Comparison of ENCODE assay signal across 22 mouse cellular contexts in genomic region chr3:82181500-82181899, GRCm38 (mm10). TPM values are rescaled to one million over a fixed set of nuclear protein-coding genes. Genes with fewer than 3 reads are reported as not detected.
DNase-seq lines count a peak whose midpoint lies in the region; ATAC-seq and TF ChIP-seq lines count a peak whose summit lies in the region.
"Had no signal": no experiment of that assay in that cellular context is flagged by ENCODE, and none has a peak within 500 bp of the region (broad histone marks: within the 10 kb centered on the region; RNA-seq: fewer than 3 reads in every experiment).

No protein-coding gene starts in this region.

- no peak overlapping the region for H3K9ac ChIP-seq in lung, embryonic 15.5 days
- H3K9ac ChIP-seq in lung, postnatal 0 days (replicated peaks; ENCODE audit: low read depth), result no peak overlapping the region
- no peak overlapping the region for H3K9ac ChIP-seq in stomach, embryonic 14.5 days (replicated peaks; ENCODE audit: low read depth, low read length)
- H3K9ac ChIP-seq in stomach, postnatal 0 days (ENCODE audit: low read length), result no peak overlapping the region
- H3K9ac ChIP-seq: embryonic facial prominence, embryonic 13.5 days; embryonic facial prominence, embryonic 15.5 days; forebrain, embryonic 12.5 days had no signal

- no peaks in the 10 kb centered on the region for H3K36me3 ChIP-seq in lung, embryonic 15.5 days
- H3K36me3 ChIP-seq in lung, postnatal 0 days (ENCODE audit: insufficient read depth, low read length), result no peaks in the 10 kb centered on the region
- H3K36me3 ChIP-seq in stomach, embryonic 14.5 days (ENCODE audit: control insufficient read depth, insufficient read depth, low read length), result no peaks in the 10 kb centered on the region
- no peaks in the 10 kb centered on the region for H3K36me3 ChIP-seq in stomach, postnatal 0 days (ENCODE audit: control insufficient read depth, insufficient read depth, low read length)
- H3K36me3 ChIP-seq: embryonic facial prominence, embryonic 13.5 days; embryonic facial prominence, embryonic 15.5 days; forebrain, embryonic 10.5 days; forebrain, embryonic 12.5 days had no signal

- no peak overlapping the region for H3K4me2 ChIP-seq in lung, embryonic 15.5 days
- no peak overlapping the region for H3K4me2 ChIP-seq in lung, postnatal 0 days (replicated peaks; ENCODE audit: low read depth, low read length)
- H3K4me2 ChIP-seq in stomach, embryonic 14.5 days (replicated peaks; ENCODE audit: low read depth, low read length), result no peak overlapping the region
- no peak overlapping the region for H3K4me2 ChIP-seq in stomach, postnatal 0 days (replicated peaks; ENCODE audit: low read depth)
- H3K4me2 ChIP-seq: embryonic facial prominence, embryonic 13.5 days; embryonic facial prominence, embryonic 15.5 days; forebrain, embryonic 12.5 days had no signal

- DNase-seq in lung, adult 18-20 months, result no peak
- DNase-seq in lung, postnatal 0 days (ENCODE audit: low spot score), result no peak
- no peak for DNase-seq in lung, postnatal 10 days
- DNase-seq in stomach, postnatal 0 days (ENCODE audit: low spot score), result no peak
- DNase-seq: adrenal gland, adult 2 months; adrenal gland, postnatal 25 days; cerebellum, adult 11 months; cerebellum, adult 18-20 months; cerebellum, adult 8-10 months; cerebellum, adult 9-11 months; cerebellum, postnatal 14 days; cerebellum, postnatal 36 days; embryo, embryonic 11 days had no signal

- H3K4me1 ChIP-seq in lung, embryonic 15.5 days, result peaks cover 10% of the 10 kb centered on the region; the same call in 1 of the 2 replicates
- no peaks in the 10 kb centered on the region for H3K4me1 ChIP-seq in lung, postnatal 0 days (ENCODE audit: insufficient read depth, low read depth, low read length)
- H3K4me1 ChIP-seq in stomach, embryonic 14.5 days (ENCODE audit: control insufficient read depth, insufficient read depth, low read length), result no peaks in the 10 kb centered on the region
- H3K4me1 ChIP-seq in stomach, postnatal 0 days (replicated peaks; ENCODE audit: control insufficient read depth, insufficient read depth), result no peaks in the 10 kb centered on the region
- H3K4me1 ChIP-seq: embryonic facial prominence, embryonic 13.5 days; embryonic facial prominence, embryonic 15.5 days; forebrain, embryonic 10.5 days; forebrain, embryonic 12.5 days had no signal

- no peaks in the 10 kb centered on the region for H3K9me3 ChIP-seq in lung, embryonic 15.5 days
- no peaks in the 10 kb centered on the region for H3K9me3 ChIP-seq in lung, postnatal 0 days (ENCODE audit: low read length)
- H3K9me3 ChIP-seq in stomach, embryonic 14.5 days (ENCODE audit: control insufficient read depth, low read depth, low read length), result no peaks in the 10 kb centered on the region
- H3K9me3 ChIP-seq in stomach, postnatal 0 days (ENCODE audit: control insufficient read depth, low read length), result no peaks in the 10 kb centered on the region
- H3K9me3 ChIP-seq: embryonic facial prominence, embryonic 13.5 days; embryonic facial prominence, embryonic 15.5 days; forebrain, embryonic 10.5 days; forebrain, embryonic 12.5 days had no signal

- no peak overlapping the region for H3K4me3 ChIP-seq in lung, embryonic 15.5 days
- H3K4me3 ChIP-seq in lung, postnatal 0 days (ENCODE audit: low read depth, low read length), result no peak overlapping the region
- no peak overlapping the region for H3K4me3 ChIP-seq in stomach, embryonic 14.5 days (ENCODE audit: low read depth, low read length)
- no peak overlapping the region for H3K4me3 ChIP-seq in stomach, postnatal 0 days (ENCODE audit: low read depth, low read length)
- H3K4me3 ChIP-seq: embryonic facial prominence, embryonic 13.5 days; embryonic facial prominence, embryonic 15.5 days; erythroblast, embryonic 14.5 days; forebrain, embryonic 10.5 days; forebrain, embryonic 12.5 days had no signal

- no peaks in the 10 kb centered on the region for H3K27me3 ChIP-seq in lung, embryonic 15.5 days
- no peaks in the 10 kb centered on the region for H3K27me3 ChIP-seq in lung, postnatal 0 days (replicated peaks; ENCODE audit: insufficient read depth, low read length)
- no peaks in the 10 kb centered on the region for H3K27me3 ChIP-seq in stomach, embryonic 14.5 days (ENCODE audit: control insufficient read depth, insufficient read depth, low read length)
- no peaks in the 10 kb centered on the region for H3K27me3 ChIP-seq in stomach, postnatal 0 days (ENCODE audit: control insufficient read depth, insufficient read depth, low read length)
- H3K27me3 ChIP-seq: embryonic facial prominence, embryonic 13.5 days; embryonic facial prominence, embryonic 15.5 days; forebrain, embryonic 12.5 days had no signal

- TF ChIP-seq EP300 in lung, postnatal 0 days (IDR thresholded peaks at IDR 0.05), result 0 out of 2 replicates have a peak, but pooled peaks have one; percentile 32
- TF ChIP-seq EP300 in stomach, postnatal 0 days (optimal IDR thresholded peaks at IDR 0.05), result no peak

- ATAC-seq in lung, embryonic 15.5 days (ENCODE audit: borderline replicate concordance, extremely low read depth, low FRiP score, low TSS enrichment), result peak; percentile 58; the same call in 1 of the 2 replicates
- no peak for ATAC-seq in lung, postnatal 0 days
- ATAC-seq in stomach, embryonic 14.5 days (ENCODE audit: insufficient number of reproducible peaks, insufficient read depth, low FRiP score, low read depth), result no peak
- ATAC-seq in stomach, postnatal 0 days (ENCODE audit: low FRiP score, low TSS enrichment), result no peak
- ATAC-seq: forebrain, embryonic 14.5 days had no signal

- H3K27ac ChIP-seq in lung, embryonic 15.5 days, result peak overlapping the region; percentile 45; the same call in 1 of the 2 replicates
- no peak overlapping the region for H3K27ac ChIP-seq in lung, postnatal 0 days (ENCODE audit: low read length)
- H3K27ac ChIP-seq in stomach, embryonic 14.5 days (ENCODE audit: low read length), result peak overlapping the region; percentile 12; the same call in 1 of the 2 replicates
- H3K27ac ChIP-seq in stomach, postnatal 0 days (replicated peaks), result no peak overlapping the region
- H3K27ac ChIP-seq: embryonic facial prominence, embryonic 13.5 days; embryonic facial prominence, embryonic 15.5 days; forebrain, embryonic 10.5 days; forebrain, embryonic 12.5 days had no signal

- TF ChIP-seq CTCF in lung, postnatal 0 days (IDR thresholded peaks at IDR 0.05), result no peak
- no peak for TF ChIP-seq CTCF in stomach, postnatal 0 days (IDR thresholded peaks at IDR 0.05; ENCODE audit: low read depth)

RNA-seq across cellular contexts. Expression of gene Gucy1a1, which starts 35.9 kb away (rescaled TPM):
- 93.8 and 98.8 TPM in 2 replicates for polyA plus RNA-seq in lung, embryonic 15.5 days (2015; fragmentation: Nextera tagmentation; extraction: Ambion mirVana)
- polyA plus RNA-seq in lung, postnatal 0 days (2015; fragmentation: Nextera tagmentation; extraction: Ambion mirVana), result 101 and 107 TPM in 2 replicates
- 80.3 and 84.0 TPM in 2 replicates for polyA plus RNA-seq in stomach, embryonic 14.5 days (2014; fragmentation: Nextera tagmentation; extraction: Ambion mirVana)
- 16.3 and 17.3 TPM in 2 replicates for polyA plus RNA-seq in stomach, postnatal 0 days (2015; fragmentation: Nextera tagmentation; extraction: Ambion mirVana)
- polyA plus RNA-seq: C2C12; erythroblast, embryonic 14.5 days had no signal

Comparison
In these comparisons a context has a peak if more than half of its experiments do, and no peak if none do; other contexts are left out.
1. H3K27ac ChIP-seq: peak in lung, embryonic 15.5 days (single experiment) and stomach, embryonic 14.5 days (single experiment); none in lung, postnatal 0 days (single experiment) and stomach, postnatal 0 days (single experiment).